Mouse (Mus musculus): ENCODE measurements at regions not wholly inside any gene's neighbourhood (a gene's known extent, or its start where the extent isn't known, plus 50 kb on each side); places are given as distances from the start of the nearest gene placed in this dataset.

DNA sequence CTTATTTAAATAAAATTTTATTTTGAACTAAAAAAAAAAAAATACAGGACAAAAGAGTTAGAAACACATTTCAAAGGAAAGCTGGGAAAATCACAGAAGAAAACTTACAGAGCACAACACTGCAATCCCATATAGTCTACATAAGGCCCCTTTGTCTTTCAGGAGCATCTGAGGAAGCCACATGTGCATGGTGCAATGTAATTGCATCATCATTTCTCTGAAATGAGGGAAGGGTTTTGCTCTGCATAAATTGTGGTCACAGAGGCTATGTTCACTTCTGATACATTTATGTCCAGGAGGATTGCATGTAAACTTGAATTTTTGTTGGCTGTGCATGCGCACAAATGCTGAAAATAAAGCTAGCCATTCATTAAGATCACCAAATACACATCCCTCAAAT, 265.9 kb upstream of the Gm9747 start:
- TF ChIP-seq CTCF (IDR thresholded peaks at IDR 0.05) = no peak
- TF ChIP-seq EP300 (IDR thresholded peaks at IDR 0.05) = no peak

Data from lung, postnatal 0 days (tissue).